Mouse (Mus musculus) right cerebral cortex, postnatal 25 days (tissue): ENCODE measurements at regions not wholly inside any gene's neighbourhood (a gene's known extent, or its start where the extent isn't known, plus 50 kb on each side); places are given as distances from the start of the nearest gene placed in this dataset.
"Not testable (repeated sequence)": the region's sequence is repeated elsewhere in the genome, so short reads cannot be mapped to it uniquely, and the experiment has no call there.

Experiments
- DNase-seq: peaks from one replicate; pipeline ENCODE4 v3.0.0; 2022

GRCm38 (mm10) chr19:54099292-54099691, 55.3 kb downstream of the Adra2a start:
- DNase-seq, result no peak

- no peak for DNase-seq
These were observed 55.8 kb downstream of the Adra2a start for GRCm38 (mm10) chr19:54099769-54100168.

GRCm38 (mm10) chr19:54106571-54106970, 62.6 kb downstream of the Adra2a start:
- DNase-seq, result no peak

- DNase-seq, result no peak
These were observed 63.3 kb downstream of the Adra2a start for GRCm38 (mm10) chr19:54107103-54107821.

GRCm38 (mm10) chr19:54110080-54110479, 66.1 kb downstream of the Adra2a start:
- no peak for DNase-seq

- no peak for DNase-seq
These were observed 68.7 kb downstream of the Adra2a start for GRCm38 (mm10) chr19:54112691-54113090.

- DNase-seq, result no peak
These were observed 69.5 kb downstream of the Adra2a start for GRCm38 (mm10) chr19:54113421-54113820.

- peak; percentile 11 for DNase-seq
These were observed 70.8 kb downstream of the Adra2a start for GRCm38 (mm10) chr19:54114588-54115317.

GRCm38 (mm10) chr19:54115335-54115734, 71.4 kb downstream of the Adra2a start:
- no peak for DNase-seq

- no peak for DNase-seq
These were observed 72.9 kb downstream of the Adra2a start for GRCm38 (mm10) chr19:54116829-54117228.

GRCm38 (mm10) chr19:54117676-54118075, 73.7 kb downstream of the Adra2a start:
- DNase-seq, result no peak

GRCm38 (mm10) chr19:54123586-54123985, 79.6 kb downstream of the Adra2a start:
- no peak for DNase-seq

- DNase-seq, result not testable (repeated sequence)
These were observed 107.8 kb downstream of the Adra2a start for GRCm38 (mm10) chr19:54151766-54152165.

GRCm38 (mm10) chr19:54154400-54154799, 110.4 kb downstream of the Adra2a start:
- no peak for DNase-seq

- DNase-seq, result no peak
These were observed 126.4 kb downstream of the Adra2a start for GRCm38 (mm10) chr19:54170361-54170760.

GRCm38 (mm10) chr19:54174090-54175055, 130.4 kb downstream of the Adra2a start:
- peak; percentile 39 for DNase-seq

GRCm38 (mm10) chr19:54175766-54176165, 131.8 kb downstream of the Adra2a start:
- no peak for DNase-seq

- DNase-seq, result no peak
These were observed 133.5 kb downstream of the Adra2a start for GRCm38 (mm10) chr19:54177491-54177890.

- DNase-seq, result no peak
These were observed 156.5 kb downstream of the Adra2a start for GRCm38 (mm10) chr19:54200407-54200806.

GRCm38 (mm10) chr19:54202456-54202855, 158.5 kb downstream of the Adra2a start:
- peak; percentile 14 for DNase-seq

GRCm38 (mm10) chr19:54206819-54207218, 162.9 kb downstream of the Adra2a start:
- no peak for DNase-seq

- no peak for DNase-seq
These were observed 168.2 kb downstream of the Adra2a start for GRCm38 (mm10) chr19:54212169-54212568.

GRCm38 (mm10) chr19:54244176-54244575, 200.2 kb downstream of the Adra2a start:
- DNase-seq, result no peak
